Mouse (Mus musculus): ENCODE results near the gene Mpnd.

GRCm38 (mm10) chr17:56040857-56041163 is 35.3 kb downstream of the Mpnd start:
- TF ChIP-seq MAX (IDR thresholded peaks at IDR 0.05) = no peak
- TF ChIP-seq CTCF (IDR thresholded peaks at IDR 0.05; ENCODE audit: control insufficient read depth, insufficient read depth, insufficient read length) = no peak
- no peak for TF ChIP-seq USF1 (IDR thresholded peaks at IDR 0.05; ENCODE audit: low read depth)
- TF ChIP-seq MYOG (IDR thresholded peaks at IDR 0.05; ENCODE audit: control insufficient read depth, extremely low read depth, insufficient read length) = no peak
- TF ChIP-seq FOSL1 (IDR thresholded peaks at IDR 0.05; ENCODE audit: insufficient read depth, low read length, poor library complexity, severe bottlenecking) = no peak
- TF ChIP-seq MYOD1 (IDR thresholded peaks at IDR 0.05; ENCODE audit: control insufficient read depth, insufficient read length, low read depth) = no peak
- no peak for TF ChIP-seq CEBPB (IDR thresholded peaks at IDR 0.05; ENCODE audit: low read depth)

Data from C2C12 (cell line).